Mouse (Mus musculus): ENCODE measurements at regions not wholly inside any gene's neighbourhood (a gene's known extent, or its start where the extent isn't known, plus 50 kb on each side); places are given as distances from the start of the nearest gene placed in this dataset.

GRCm38 (mm10) chr5:46348448-46348847 lies 491.0 kb upstream of the Lcorl start:
- H3K4me1 ChIP-seq (replicated peaks; ENCODE audit: control insufficient read depth, insufficient read depth, low read length) = no peaks in the 10 kb centered on the region
- H3K27me3 ChIP-seq (ENCODE audit: control insufficient read depth, insufficient read depth, low read length) = no peaks in the 10 kb centered on the region
- no peak for ATAC-seq (ENCODE audit: low FRiP score)
- H3K4me3 ChIP-seq (ENCODE audit: low read depth, low read length) = no peak overlapping the region
- H3K36me3 ChIP-seq (ENCODE audit: control insufficient read depth, insufficient read depth, low read length) = no peaks in the 10 kb centered on the region
- WGBS = 57% methylated on average over 5 of the region's 5 CpGs
- H3K4me2 ChIP-seq (replicated peaks; ENCODE audit: low read depth, low read length) = no peak overlapping the region
- no peak overlapping the region for H3K9ac ChIP-seq (ENCODE audit: low read depth, low read length)
- no peak overlapping the region for H3K27ac ChIP-seq (ENCODE audit: low read depth, low read length)
- no peak for DNase-seq (ENCODE audit: low spot score)
- H3K9me3 ChIP-seq (ENCODE audit: control insufficient read depth, low read length) = no peaks in the 10 kb centered on the region

- Histone ChIP-seq H3K9ac (ENCODE audit: low read depth, low read length) (no peak overlapping the region), H3K4me3 (ENCODE audit: low read depth, low read length) (no peak overlapping the region), H3K4me2 (replicated peaks; ENCODE audit: low read depth, low read length) (no peak overlapping the region), H3K4me1 (replicated peaks; ENCODE audit: control insufficient read depth, insufficient read depth, low read length) (no peaks in the 10 kb centered on the region), H3K27ac (ENCODE audit: low read depth, low read length) (no peak overlapping the region), H3K9me3 (ENCODE audit: control insufficient read depth, low read length) (no peaks in the 10 kb centered on the region), H3K36me3 (ENCODE audit: control insufficient read depth, insufficient read depth, low read length) (no peaks in the 10 kb centered on the region), H3K27me3 (ENCODE audit: control insufficient read depth, insufficient read depth, low read length) (no peaks in the 10 kb centered on the region)
- ATAC-seq (ENCODE audit: low FRiP score) = peak; percentile 84
- 23% methylated on average over 16 of the region's 16 CpGs for WGBS
- DNase-seq (ENCODE audit: low spot score) = peak; percentile 91
Measured at GRCm38 (mm10) chr5:46347368-46348083, 490.1 kb upstream of the Lcorl start.

DNA sequence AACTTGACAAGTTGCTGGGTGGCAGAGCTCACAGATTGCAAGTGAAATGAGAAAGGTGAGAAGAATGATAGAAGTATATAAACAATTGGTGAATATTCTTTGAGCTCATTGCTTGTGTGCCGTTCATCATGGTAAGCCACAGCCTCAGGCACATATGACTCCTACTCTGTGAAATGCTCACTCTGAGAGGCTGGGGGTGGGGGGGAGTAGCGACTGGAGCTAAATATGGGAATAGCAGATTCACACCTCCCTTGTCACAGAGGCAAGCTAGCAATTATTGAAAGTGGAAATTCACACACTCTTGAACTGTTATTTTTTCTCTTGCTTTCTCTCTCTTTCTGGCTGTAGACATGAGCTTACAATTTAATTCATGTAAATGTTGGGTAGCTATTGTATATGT lies 481.0 kb upstream of the Lcorl start:
- Histone ChIP-seq H3K27me3 (ENCODE audit: control insufficient read depth, insufficient read depth, low read length) (no peaks in the 10 kb centered on the region), H3K36me3 (ENCODE audit: control insufficient read depth, insufficient read depth, low read length) (no peaks in the 10 kb centered on the region), H3K4me3 (ENCODE audit: low read depth, low read length) (no peak overlapping the region), H3K4me2 (replicated peaks; ENCODE audit: low read depth, low read length) (no peak overlapping the region), H3K27ac (ENCODE audit: low read depth, low read length) (no peak overlapping the region), H3K9ac (ENCODE audit: low read depth, low read length) (no peak overlapping the region), H3K9me3 (ENCODE audit: control insufficient read depth, low read length) (no peaks in the 10 kb centered on the region), H3K4me1 (replicated peaks; ENCODE audit: control insufficient read depth, insufficient read depth, low read length) (no peaks in the 10 kb centered on the region)
- DNase-seq (ENCODE audit: low spot score) (no peak), ATAC-seq (ENCODE audit: low FRiP score) (no peak)
- 81% methylated on average over 2 of the region's 2 CpGs for WGBS

DNA sequence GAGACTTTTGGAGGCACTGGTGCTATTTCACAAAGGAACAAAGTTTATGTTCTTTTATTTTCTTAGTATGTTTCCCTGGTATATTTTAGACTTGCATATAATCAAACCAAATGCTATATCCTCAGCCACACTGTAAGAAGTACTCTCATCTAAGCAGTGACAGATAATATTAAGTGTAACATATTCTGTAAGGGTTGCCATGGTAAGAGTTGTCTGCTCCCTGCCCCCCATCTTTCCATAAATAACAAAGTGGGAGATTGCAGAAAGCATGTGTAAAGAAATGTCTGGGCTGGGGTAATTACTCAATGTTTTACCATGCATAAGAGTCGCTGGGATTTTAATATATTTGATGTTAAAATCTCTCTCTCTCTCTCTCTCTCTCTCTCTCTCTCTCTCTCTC lies 473.5 kb upstream of the Lcorl start:
- no peaks in the 10 kb centered on the region for H3K27me3 ChIP-seq (ENCODE audit: control insufficient read depth, insufficient read depth, low read length)
- H3K9ac ChIP-seq (ENCODE audit: low read depth, low read length) = no peak overlapping the region
- H3K36me3 ChIP-seq (ENCODE audit: control insufficient read depth, insufficient read depth, low read length) = no peaks in the 10 kb centered on the region
- ATAC-seq (ENCODE audit: low FRiP score) (no peak), DNase-seq (ENCODE audit: low spot score) (no peak)
- H3K9me3 ChIP-seq (ENCODE audit: control insufficient read depth, low read length) = no peaks in the 10 kb centered on the region
- no peak overlapping the region for H3K27ac ChIP-seq (ENCODE audit: low read depth, low read length)
- WGBS = 44% methylated on average over 1 of the region's 1 CpGs
- H3K4me3 ChIP-seq (ENCODE audit: low read depth, low read length) = no peak overlapping the region
- no peaks in the 10 kb centered on the region for H3K4me1 ChIP-seq (replicated peaks; ENCODE audit: control insufficient read depth, insufficient read depth, low read length)
- no peak overlapping the region for H3K4me2 ChIP-seq (replicated peaks; ENCODE audit: low read depth, low read length)

Data from hindbrain, embryonic 11.5 days (tissue).